Mouse (Mus musculus): Measurements from ENCODE around the gene Adgrb2. TPM values are rescaled to one million over a fixed set of nuclear protein-coding genes. Genes with fewer than 3 reads are reported as not detected.
A peak's percentile ranks its signal among the peaks of the same experiment; 100 is the strongest.

Adgrb2 gene
- polyA plus RNA-seq, 1 experiment from 2014 or later = 0.33 TPM

DNA sequence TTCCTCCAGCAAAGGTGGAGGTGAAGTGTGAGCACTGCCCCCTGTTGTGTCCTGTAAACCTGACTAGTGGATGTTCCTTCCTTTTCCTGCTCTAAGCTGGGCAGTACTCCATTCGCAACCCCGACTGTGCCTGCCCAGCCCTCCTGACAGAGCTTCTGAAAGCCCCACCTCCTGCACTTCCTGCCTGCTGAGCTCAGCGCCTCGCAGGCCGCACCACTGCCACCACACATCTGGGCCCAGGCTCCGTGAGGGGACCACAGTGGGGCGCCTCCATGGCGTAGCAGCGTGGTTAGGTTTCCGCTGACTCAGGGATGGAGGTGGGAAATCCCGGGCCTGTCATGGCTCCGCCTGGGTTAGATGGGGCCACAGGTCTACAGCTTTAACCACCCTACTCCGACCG, 60.9 kb downstream of the Adgrb2 start:
- H3K4me2 ChIP-seq (replicated peaks; ENCODE audit: low read depth, low read length) = peak overlapping the region; percentile 33; the same call in 1 of the 2 replicates
- H3K9ac ChIP-seq (replicated peaks; ENCODE audit: low read depth) = no peak overlapping the region
- no peak overlapping the region for H3K4me3 ChIP-seq (ENCODE audit: low read depth, low read length)
- WGBS = 20% methylated on average over 14 of the region's 14 CpGs
- H3K4me1 ChIP-seq (ENCODE audit: insufficient read depth, low read depth, low read length) = peaks cover 6% of the 10 kb centered on the region; the same call in 1 of the 2 replicates
- DNase-seq (ENCODE audit: low spot score) (peak; percentile 78), ATAC-seq (peak; percentile 24)
- no peaks in the 10 kb centered on the region for H3K9me3 ChIP-seq (ENCODE audit: low read length)
- H3K27me3 ChIP-seq (replicated peaks; ENCODE audit: insufficient read depth, low read length) = no peaks in the 10 kb centered on the region
- TF ChIP-seq CTCF (IDR thresholded peaks at IDR 0.05) (peak; percentile 23; the same call in 1 of the 2 replicates), EP300 (IDR thresholded peaks at IDR 0.05) (no peak)
- peak overlapping the region; percentile 51; the same call in 1 of the 2 replicates for H3K27ac ChIP-seq (ENCODE audit: low read length)
- H3K36me3 ChIP-seq (ENCODE audit: insufficient read depth, low read length) = no peaks in the 10 kb centered on the region

DNA sequence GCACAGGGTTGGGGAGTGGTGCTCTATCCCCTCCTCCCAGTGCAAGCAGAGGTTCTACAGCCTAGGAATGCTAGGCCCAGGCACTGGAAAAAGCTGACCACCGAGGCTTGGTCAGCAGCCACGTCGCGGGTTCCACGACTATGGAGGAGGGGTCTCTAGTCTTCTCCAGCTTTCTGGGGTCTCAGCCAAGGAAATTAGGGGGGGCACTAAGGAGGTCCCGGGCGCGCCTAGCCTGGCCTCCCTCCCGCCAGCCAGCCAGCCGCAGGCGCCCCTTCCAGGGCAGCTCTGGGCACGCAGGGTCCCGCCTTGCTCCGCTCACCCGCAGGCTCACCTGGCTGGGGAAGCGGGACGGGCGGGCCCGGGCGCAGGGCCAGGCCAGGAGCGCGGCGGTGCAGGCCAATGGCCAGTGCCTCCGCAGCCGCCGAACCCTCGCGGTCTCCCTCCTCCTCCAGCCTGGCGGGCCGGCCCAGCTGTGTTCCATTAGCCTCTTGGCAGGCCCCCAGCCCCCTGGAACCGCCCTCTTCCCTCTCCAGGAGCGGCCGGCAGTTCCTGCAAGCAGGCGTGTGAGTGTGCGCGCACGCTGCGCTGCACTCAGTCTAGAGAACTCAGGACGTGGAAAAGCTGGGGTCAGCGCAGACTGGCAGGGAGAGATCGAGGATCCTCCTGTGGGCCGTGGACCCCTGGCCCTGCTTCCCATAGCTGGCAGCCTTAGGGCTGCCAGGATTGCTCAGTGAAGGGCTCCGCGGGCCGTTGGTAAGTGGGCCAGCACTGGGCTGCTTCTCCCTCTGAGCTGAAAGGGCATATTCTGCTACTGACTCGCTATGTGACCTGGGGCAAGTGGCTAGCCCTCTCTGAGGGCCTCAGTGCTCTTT, 62.9 kb downstream of the Adgrb2 start, which contains the start of gene Col16a1:
Gene Col16a1, plus strand, starts transcription at position 510 of the 872 bp plus-strand sequence.
- peak; percentile 91 for ATAC-seq
- Histone ChIP-seq H3K36me3 (ENCODE audit: insufficient read depth, low read length) (no peaks in the 10 kb centered on the region), H3K9ac (replicated peaks; ENCODE audit: low read depth) (peak within 1 kb of the TSS; percentile 65), H3K9me3 (ENCODE audit: low read length) (no peaks in the 10 kb centered on the region), H3K27ac (ENCODE audit: low read length) (peak within 1 kb of the TSS; percentile 89), H3K4me3 (ENCODE audit: low read depth, low read length) (peak within 1 kb of the TSS; percentile 44), H3K27me3 (replicated peaks; ENCODE audit: insufficient read depth, low read length) (no peaks in the 10 kb centered on the region), H3K4me1 (ENCODE audit: insufficient read depth, low read depth, low read length) (peaks cover 6% of the 10 kb centered on the region; the same call in 1 of the 2 replicates), H3K4me2 (replicated peaks; ENCODE audit: low read depth, low read length) (peak within 1 kb of the TSS; percentile 67)
- peak; percentile 97 for DNase-seq (ENCODE audit: low spot score)
- no peak for TF ChIP-seq CTCF (IDR thresholded peaks at IDR 0.05)
- TF ChIP-seq EP300 (IDR thresholded peaks at IDR 0.05) = no peak
- WGBS = 2% methylated on average over 33 of the region's 46 CpGs

DNA sequence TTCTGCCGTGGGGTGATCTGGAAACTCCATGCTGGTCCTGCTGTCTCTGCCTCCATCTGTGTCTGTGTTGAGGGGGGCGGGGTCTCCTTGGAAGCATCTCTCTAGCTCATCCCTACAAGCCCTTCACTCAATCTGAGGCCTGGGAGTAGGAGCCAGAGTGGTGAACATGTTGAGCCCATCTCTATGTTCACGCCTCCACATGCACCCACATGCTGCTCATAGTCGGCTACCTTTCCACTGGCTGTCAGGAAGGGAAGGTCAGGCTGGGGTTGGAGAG, 63.5 kb downstream of the Adgrb2 start:
- peak overlapping the region; percentile 67 for H3K4me2 ChIP-seq (replicated peaks; ENCODE audit: low read depth, low read length)
- peak overlapping the region; percentile 89; the same call in 1 of the 2 replicates for H3K27ac ChIP-seq (ENCODE audit: low read length)
- H3K4me3 ChIP-seq (ENCODE audit: low read depth, low read length) = peak overlapping the region; percentile 44
- H3K36me3 ChIP-seq (ENCODE audit: insufficient read depth, low read length) = no peaks in the 10 kb centered on the region
- no peaks in the 10 kb centered on the region for H3K9me3 ChIP-seq (ENCODE audit: low read length)
- no peaks in the 10 kb centered on the region for H3K27me3 ChIP-seq (replicated peaks; ENCODE audit: insufficient read depth, low read length)
- TF ChIP-seq CTCF (IDR thresholded peaks at IDR 0.05) (no peak), EP300 (IDR thresholded peaks at IDR 0.05) (no peak)
- 43% methylated on average over 4 of the region's 4 CpGs for WGBS
- peak overlapping the region; percentile 65 for H3K9ac ChIP-seq (replicated peaks; ENCODE audit: low read depth)
- DNase-seq (ENCODE audit: low spot score) (no peak), ATAC-seq (no peak)
- peaks cover 6% of the 10 kb centered on the region; the same call in 1 of the 2 replicates for H3K4me1 ChIP-seq (ENCODE audit: insufficient read depth, low read depth, low read length)

- H3K27ac ChIP-seq (ENCODE audit: low read length) = peak overlapping the region; percentile 43; the same call in 1 of the 2 replicates
- H3K9ac ChIP-seq (replicated peaks; ENCODE audit: low read depth) = no peak overlapping the region
- H3K27me3 ChIP-seq (replicated peaks; ENCODE audit: insufficient read depth, low read length) = no peaks in the 10 kb centered on the region
- H3K4me1 ChIP-seq (ENCODE audit: insufficient read depth, low read depth, low read length) = peaks cover 5% of the 10 kb centered on the region; the same call in 1 of the 2 replicates
- no peak for TF ChIP-seq CTCF (IDR thresholded peaks at IDR 0.05)
- no peaks in the 10 kb centered on the region for H3K9me3 ChIP-seq (ENCODE audit: low read length)
- H3K36me3 ChIP-seq (ENCODE audit: insufficient read depth, low read length) = no peaks in the 10 kb centered on the region
- ATAC-seq = peak; percentile 67
- DNase-seq (ENCODE audit: low spot score) = peak; percentile 93
- no peak overlapping the region for H3K4me2 ChIP-seq (replicated peaks; ENCODE audit: low read depth, low read length)
- no peak overlapping the region for H3K4me3 ChIP-seq (ENCODE audit: low read depth, low read length)
- WGBS = 53% methylated on average over 8 of the region's 8 CpGs
Measured at GRCm38 (mm10) chr4:130050056-130050824, 65.6 kb downstream of the Adgrb2 start.

- WGBS = 92% methylated on average over 3 of the region's 3 CpGs
- Histone ChIP-seq H3K4me1 (ENCODE audit: insufficient read depth, low read depth, low read length) (no peaks in the 10 kb centered on the region), H3K36me3 (ENCODE audit: insufficient read depth, low read length) (no peaks in the 10 kb centered on the region), H3K9me3 (ENCODE audit: low read length) (no peaks in the 10 kb centered on the region), H3K4me3 (ENCODE audit: low read depth, low read length) (no peak overlapping the region), H3K27me3 (replicated peaks; ENCODE audit: insufficient read depth, low read length) (no peaks in the 10 kb centered on the region), H3K4me2 (replicated peaks; ENCODE audit: low read depth, low read length) (no peak overlapping the region), H3K27ac (ENCODE audit: low read length) (no peak overlapping the region), H3K9ac (replicated peaks; ENCODE audit: low read depth) (no peak overlapping the region)
- peak; percentile 33; the same call in 1 of the 2 replicates for TF ChIP-seq CTCF (IDR thresholded peaks at IDR 0.05)
- TF ChIP-seq EP300 (IDR thresholded peaks at IDR 0.05) = no peak
- no peak for ATAC-seq
- no peak for DNase-seq (ENCODE audit: low spot score)
Measured at GRCm38 (mm10) chr4:130052283-130052682, 67.6 kb downstream of the Adgrb2 start.

GRCm38 (mm10) chr4:130053111-130053510, 68.4 kb downstream of the Adgrb2 start:
- no peak overlapping the region for H3K9ac ChIP-seq (replicated peaks; ENCODE audit: low read depth)
- no peaks in the 10 kb centered on the region for H3K27me3 ChIP-seq (replicated peaks; ENCODE audit: insufficient read depth, low read length)
- TF ChIP-seq EP300 (IDR thresholded peaks at IDR 0.05) (no peak), CTCF (IDR thresholded peaks at IDR 0.05) (no peak)
- no peak overlapping the region for H3K4me3 ChIP-seq (ENCODE audit: low read depth, low read length)
- no peak overlapping the region for H3K27ac ChIP-seq (ENCODE audit: low read length)
- no peaks in the 10 kb centered on the region for H3K9me3 ChIP-seq (ENCODE audit: low read length)
- WGBS = 67% methylated on average over 9 of the region's 9 CpGs
- ATAC-seq (no peak), DNase-seq (ENCODE audit: low spot score) (no peak)
- no peak overlapping the region for H3K4me2 ChIP-seq (replicated peaks; ENCODE audit: low read depth, low read length)
- no peaks in the 10 kb centered on the region for H3K4me1 ChIP-seq (ENCODE audit: insufficient read depth, low read depth, low read length)
- H3K36me3 ChIP-seq (ENCODE audit: insufficient read depth, low read length) = no peaks in the 10 kb centered on the region

All from lung, postnatal 0 days (tissue).